In genomic region chr8:88816461-88816860, GRCm38 (mm10) we compare ENCODE assay signal across 29 mouse cellular contexts.
"Had no signal": no experiment of that assay in that cellular context is flagged by ENCODE, and none has a peak within 500 bp of the region (broad histone marks: within the 10 kb centered on the region; RNA-seq: fewer than 3 reads in every experiment).

No protein-coding gene starts in this region.

- H3K36me3 ChIP-seq: heart, embryonic 12.5 days; heart, embryonic 13.5 days; heart, embryonic 15.5 days; hindbrain, embryonic 10.5 days; hindbrain, embryonic 12.5 days; hindbrain, embryonic 13.5 days; hindbrain, embryonic 15.5 days; intestine, embryonic 15.5 days; kidney, embryonic 15.5 days had no signal

- H3K9me3 ChIP-seq: heart, embryonic 12.5 days; heart, embryonic 13.5 days; heart, embryonic 15.5 days; hindbrain, embryonic 10.5 days; hindbrain, embryonic 12.5 days; hindbrain, embryonic 13.5 days; hindbrain, embryonic 15.5 days; intestine, embryonic 15.5 days; kidney, embryonic 15.5 days had no signal

- DNase-seq: heart, postnatal 10 days; heart, postnatal 14 days; heart, postnatal 4 days; kidney, adult 11 months; kidney, adult 18-20 months; kidney, adult 2 months; kidney, adult 8-10 months; kidney, adult 9 months; kidney, postnatal 10 days; kidney, postnatal 14 days; kidney, postnatal 25 days; kidney, postnatal 36 days; kidney, postnatal 4 days; layer of hippocampus, adult 9-11 months; layer of hippocampus, postnatal 36 days had no signal

- H3K4me1 ChIP-seq: heart, embryonic 12.5 days; heart, embryonic 13.5 days; heart, embryonic 15.5 days; intestine, embryonic 15.5 days; kidney, embryonic 15.5 days had no signal

- H3K27ac ChIP-seq: heart, embryonic 13.5 days; heart, embryonic 15.5 days; hindbrain, embryonic 10.5 days; hindbrain, embryonic 12.5 days; hindbrain, embryonic 13.5 days; hindbrain, embryonic 14.5 days; hindbrain, embryonic 15.5 days; hindbrain, postnatal 0 days; intestine, embryonic 15.5 days; kidney, embryonic 15.5 days; kidney, postnatal 0 days; layer of hippocampus, adult 2 months; left cerebral cortex, adult 2 months had no signal

- H3K4me3 ChIP-seq: heart, embryonic 12.5 days; heart, embryonic 13.5 days; heart, embryonic 15.5 days; hindbrain, embryonic 10.5 days; hindbrain, embryonic 12.5 days; hindbrain, embryonic 13.5 days; hindbrain, embryonic 15.5 days; intestine, embryonic 15.5 days; kidney, embryonic 15.5 days; layer of hippocampus, adult 2 months; left cerebral cortex, adult 2 months had no signal

- H3K27me3 ChIP-seq: intestine, embryonic 15.5 days had no signal
